11 mouse cellular contexts compared by ENCODE assay signal in genomic region chr5:103691171-103691570, GRCm38 (mm10). TPM values are rescaled to one million over a fixed set of nuclear protein-coding genes. Genes with fewer than 3 reads are reported as not detected.
DNase-seq lines count a peak whose midpoint lies in the region; ATAC-seq and TF ChIP-seq lines count a peak whose summit lies in the region.
"Had no signal": no experiment of that assay in that cellular context is flagged by ENCODE, and none has a peak within 500 bp of the region (broad histone marks: within the 10 kb centered on the region; RNA-seq: fewer than 3 reads in every experiment).

No protein-coding gene starts in this region.

- H3K9ac ChIP-seq in heart, embryonic 16.5 days (ENCODE audit: low read length): no peak overlapping the region
- no peak overlapping the region for H3K9ac ChIP-seq in forebrain, embryonic 16.5 days (replicated peaks; ENCODE audit: low read depth, low read length)

- peak overlapping the region; percentile 100 for H3K4me2 ChIP-seq in heart, embryonic 16.5 days (ENCODE audit: low read depth, low read length)
- no peak overlapping the region for H3K4me2 ChIP-seq in forebrain, embryonic 16.5 days (ENCODE audit: low read length)

- no peak for DNase-seq in heart, embryonic 10.5 days (ENCODE audit: low spot score)
- DNase-seq in splenic B cell, adult 2 months (ENCODE audit: low read depth, low spot score): peak; percentile 29
- DNase-seq: cerebellum, adult 9-11 months; right cerebral cortex, postnatal 25 days had no signal

- peaks cover 5% of the 10 kb centered on the region; the same call in 1 of the 2 replicates for H3K4me1 ChIP-seq in heart, embryonic 16.5 days (ENCODE audit: control insufficient read depth, insufficient read depth, low read length)
- peaks cover 17% of the 10 kb centered on the region for H3K4me1 ChIP-seq in heart, embryonic 10.5 days
- H3K4me1 ChIP-seq in megakaryocyte, embryonic 14.5 days: peaks cover 18% of the 10 kb centered on the region
- H3K4me1 ChIP-seq in bone marrow macrophage, adult 2 months (ENCODE audit: control insufficient read depth, insufficient read depth, low read length): peaks cover 6% of the 10 kb centered on the region
- peaks cover 18% of the 10 kb centered on the region for H3K4me1 ChIP-seq in forebrain, embryonic 16.5 days (replicated peaks; ENCODE audit: control insufficient read depth, insufficient read depth, low read length)

- no peak for ATAC-seq in heart, embryonic 16.5 days (replicated peaks; ENCODE audit: extremely low read depth, insufficient read depth, low FRiP score)
- no peak for ATAC-seq in megakaryocyte, adult 5-6 weeks (ENCODE audit: poor library complexity, severe bottlenecking)
- no peak for ATAC-seq in forebrain, embryonic 16.5 days

- H3K27ac ChIP-seq in heart, embryonic 16.5 days (ENCODE audit: low read length): no peak overlapping the region
- no peak overlapping the region for H3K27ac ChIP-seq in heart, embryonic 10.5 days
- H3K27ac ChIP-seq in bone marrow macrophage, adult 2 months (ENCODE audit: insufficient read depth, low read depth, low read length): peak overlapping the region; percentile 21; the same call in 1 of the 2 replicates
- H3K27ac ChIP-seq in forebrain, embryonic 16.5 days (ENCODE audit: low read length): no peak overlapping the region

- peaks cover 2% of the 10 kb centered on the region; the same call in 1 of the 2 replicates for H3K27me3 ChIP-seq in heart, embryonic 16.5 days (ENCODE audit: control insufficient read depth, insufficient read depth, low read length)
- H3K27me3 ChIP-seq in heart, embryonic 10.5 days (ENCODE audit: insufficient read depth, poor library complexity, severe bottlenecking): peaks cover 41% of the 10 kb centered on the region
- no peaks in the 10 kb centered on the region for H3K27me3 ChIP-seq in megakaryocyte, embryonic 14.5 days (replicated peaks)
- no peaks in the 10 kb centered on the region for H3K27me3 ChIP-seq in splenic B cell, adult 2 months (ENCODE audit: control insufficient read depth, insufficient read depth, low read length, poor library complexity, severe bottlenecking)
- peaks cover 15% of the 10 kb centered on the region for H3K27me3 ChIP-seq in forebrain, embryonic 16.5 days (replicated peaks; ENCODE audit: control insufficient read depth, insufficient read depth, low read length)

- H3K9me3 ChIP-seq in heart, embryonic 16.5 days (replicated peaks; ENCODE audit: control insufficient read depth, low read length): no peaks in the 10 kb centered on the region
- H3K9me3 ChIP-seq in heart, embryonic 10.5 days: no peaks in the 10 kb centered on the region
- no peaks in the 10 kb centered on the region for H3K9me3 ChIP-seq in megakaryocyte, embryonic 14.5 days
- no peaks in the 10 kb centered on the region for H3K9me3 ChIP-seq in forebrain, embryonic 16.5 days (ENCODE audit: control insufficient read depth, low read length)

- no peak for TF ChIP-seq POLR2A in bone marrow macrophage, adult 2 months (IDR thresholded peaks at IDR 0.05; ENCODE audit: borderline replicate concordance, low read depth, low read length)

- peak overlapping the region; percentile 84; the same call in 1 of the 2 replicates for H3K4me3 ChIP-seq in heart, embryonic 16.5 days (ENCODE audit: low read length)
- no peak overlapping the region for H3K4me3 ChIP-seq in heart, embryonic 10.5 days
- peak overlapping the region; percentile 92 for H3K4me3 ChIP-seq in megakaryocyte, embryonic 14.5 days (replicated peaks)
- H3K4me3 ChIP-seq in bone marrow macrophage, adult 2 months (ENCODE audit: insufficient read depth, low read length): no peak overlapping the region
- no peak overlapping the region for H3K4me3 ChIP-seq in forebrain, embryonic 16.5 days (replicated peaks; ENCODE audit: low read length)

- no peak for TF ChIP-seq CTCF in bone marrow macrophage, adult 2 months (IDR thresholded peaks at IDR 0.05; ENCODE audit: low read depth, low read length)

- no peaks in the 10 kb centered on the region for H3K36me3 ChIP-seq in heart, embryonic 16.5 days (ENCODE audit: control insufficient read depth, insufficient read depth)
- H3K36me3 ChIP-seq in heart, embryonic 10.5 days: no peaks in the 10 kb centered on the region
- H3K36me3 ChIP-seq in megakaryocyte, embryonic 14.5 days (replicated peaks; ENCODE audit: low read length): no peaks in the 10 kb centered on the region
- H3K36me3 ChIP-seq in splenic B cell, adult 2 months (ENCODE audit: control insufficient read depth, insufficient read depth, low read length, poor library complexity, severe bottlenecking): no peaks in the 10 kb centered on the region
- H3K36me3 ChIP-seq in forebrain, embryonic 16.5 days (ENCODE audit: control insufficient read depth, insufficient read depth): no peaks in the 10 kb centered on the region

RNA-seq across cellular contexts. Expression of gene Aff1, which starts 1.0 kb away (rescaled TPM):
- polyA plus RNA-seq in heart, embryonic 16.5 days (2015; fragmentation: Nextera tagmentation; extraction: Ambion mirVana): 9.2 and 13.5 TPM in 2 replicates
- polyA plus RNA-seq in heart, embryonic 10.5 days (2016; fragmentation: Nextera tagmentation; extraction: Ambion mirVana): 8.1 TPM in 2 replicates
- polyA plus RNA-seq in megakaryocyte, embryonic 14.5 days (2012; ENCODE audit: insufficient read depth, low replicate concordance): 12.0 and 13.6 TPM in 2 replicates
- 45.0 and 51.0 TPM in 2 replicates for total RNA-seq in megakaryocyte, adult 5-6 weeks (2015)
- total RNA-seq in megakaryocyte, adult 5-6 weeks (2017): 16.3 and 29.0 TPM in 2 replicates
- 44.1 and 45.3 TPM in 2 replicates for polyA plus RNA-seq in bone marrow macrophage, adult 2 months (2012; ENCODE audit: insufficient read depth, insufficient read length, missing spikeins)
- 1.5 and 1.7 TPM in 2 replicates for polyA plus RNA-seq in forebrain, embryonic 16.5 days (2015; fragmentation: Nextera tagmentation; extraction: Ambion mirVana)

RNA-seq across cellular contexts. Expression of gene 1700016H13Rik, which starts 35.4 kb away (rescaled TPM):
- 0.24 and 0.35 TPM in 2 replicates for polyA plus RNA-seq in heart, embryonic 16.5 days (2015; fragmentation: Nextera tagmentation; extraction: Ambion mirVana)
- polyA plus RNA-seq in heart, embryonic 10.5 days (2016; fragmentation: Nextera tagmentation; extraction: Ambion mirVana): 0.42 TPM in 1 of 2 replicates, not detected in the other
- polyA plus RNA-seq in megakaryocyte, embryonic 14.5 days (2012; ENCODE audit: insufficient read depth, low replicate concordance): not detected in 2 replicates
- total RNA-seq in megakaryocyte, adult 5-6 weeks (2015): not detected in 2 replicates
- total RNA-seq in megakaryocyte, adult 5-6 weeks (2017): not detected in 2 replicates
- not detected in 2 replicates for polyA plus RNA-seq in bone marrow macrophage, adult 2 months (2012; ENCODE audit: insufficient read depth, insufficient read length, missing spikeins)
- 0.34 and 0.41 TPM in 2 replicates for polyA plus RNA-seq in forebrain, embryonic 16.5 days (2015; fragmentation: Nextera tagmentation; extraction: Ambion mirVana)
- total RNA-seq: adrenal gland, postnatal 4 days; left cerebral cortex, postnatal 25 days had no signal

Comparison
In these comparisons a context has a peak if more than half of its experiments do, and no peak if none do; other contexts are left out.
1. H3K4me3 ChIP-seq: peak in heart, embryonic 16.5 days (single experiment) and megakaryocyte, embryonic 14.5 days (single experiment); none in heart, embryonic 10.5 days (single experiment), bone marrow macrophage, adult 2 months (single experiment) and forebrain, embryonic 16.5 days (single experiment).